11 mouse cellular contexts compared by ENCODE assay signal in genomic region chr12:112237061-112237490, GRCm38 (mm10).
DNase-seq lines count a peak whose midpoint lies in the region; ATAC-seq and TF ChIP-seq lines count a peak whose summit lies in the region.
"Had no signal": no experiment of that assay in that cellular context is flagged by ENCODE, and none has a peak within 500 bp of the region (broad histone marks: within the 10 kb centered on the region; RNA-seq: fewer than 3 reads in every experiment).

No protein-coding gene starts in this region.

- DNase-seq in gastrocnemius, adult 2 months = peak; percentile 30
- DNase-seq in gastrocnemius, postnatal 36 days = no peak
- no peak for DNase-seq in midbrain, embryonic 10.5 days (ENCODE audit: low spot score)
- no peak for DNase-seq in midbrain, embryonic 11.5 days (ENCODE audit: low spot score, missing footprints)
- DNase-seq in gastrocnemius, postnatal 4 days (ENCODE audit: low spot score in 2 of 2) = peak; percentile 48 to 72
- DNase-seq in right cerebral cortex, postnatal 36 days (ENCODE audit: low spot score in 2 of 2) = no peak
- no peak for DNase-seq in left cerebral cortex, postnatal 10 days (ENCODE audit: extremely low spot score in 1 of 2, low spot score in 2 of 2)
- DNase-seq: adrenal gland, postnatal 25 days; cerebellum, adult 18-20 months had no signal

- intact Hi-C loops in gastrocnemius, adult 2 months (cut with DNase I) = no loop called here
- intact Hi-C loops in gastrocnemius, postnatal 36 days (cut with DNase I) = no loop called here
- intact Hi-C loops in left cerebral cortex, postnatal 10 days (cut with DNase I) = no loop called here

- H3K4me1 ChIP-seq in midbrain, embryonic 10.5 days = peaks cover 90% of the 10 kb centered on the region
- H3K4me1 ChIP-seq in midbrain, embryonic 11.5 days (ENCODE audit: control insufficient read depth, insufficient read depth, low read length) = peaks cover 47% of the 10 kb centered on the region
- H3K4me1 ChIP-seq in midbrain, embryonic 15.5 days = peaks cover 55% of the 10 kb centered on the region

- H3K27me3 ChIP-seq in midbrain, embryonic 10.5 days (ENCODE audit: low read depth, poor library complexity, severe bottlenecking) = peaks cover 73% of the 10 kb centered on the region
- no peaks in the 10 kb centered on the region; the same call in 1 of the 2 replicates for H3K27me3 ChIP-seq in midbrain, embryonic 11.5 days (ENCODE audit: control insufficient read depth, insufficient read depth, low read length)
- H3K27me3 ChIP-seq in midbrain, embryonic 15.5 days (replicated peaks) = no peaks in the 10 kb centered on the region
- H3K27me3 ChIP-seq: forebrain, embryonic 13.5 days had no signal

- ATAC-seq in midbrain, embryonic 11.5 days (ENCODE audit: low FRiP score) = no peak
- no peak for ATAC-seq in midbrain, embryonic 15.5 days (replicated peaks)
- ATAC-seq: forebrain, embryonic 13.5 days had no signal

- no peak for TF ChIP-seq CTCF in gastrocnemius, adult 2 months (IDR thresholded peaks at IDR 0.05)

- no peak overlapping the region for H3K4me2 ChIP-seq in midbrain, embryonic 11.5 days
- no peak overlapping the region for H3K4me2 ChIP-seq in midbrain, embryonic 15.5 days
- H3K4me2 ChIP-seq: forebrain, embryonic 13.5 days had no signal

- 65% methylated on average over 13 of the region's 13 CpGs for WGBS in midbrain, embryonic 10.5 days
- 60% methylated on average over 13 of the region's 13 CpGs for whole genome bisulfite sequencing in midbrain, embryonic 11.5 days
- 43% methylated on average over 13 of the region's 13 CpGs for WGBS in midbrain, embryonic 15.5 days

- H3K27ac ChIP-seq in gastrocnemius, adult 2 months = no peak overlapping the region
- peak overlapping the region; percentile 88 for H3K27ac ChIP-seq in midbrain, embryonic 10.5 days (replicated peaks)
- H3K27ac ChIP-seq in midbrain, embryonic 11.5 days (ENCODE audit: low read depth, low read length) = no peak overlapping the region
- H3K27ac ChIP-seq in midbrain, embryonic 15.5 days = 0 out of 2 replicates have a peak overlapping the region, but pooled peaks have one; percentile 53
- H3K27ac ChIP-seq: forebrain, embryonic 13.5 days had no signal

- H3K4me3 ChIP-seq in gastrocnemius, adult 2 months = no peak overlapping the region
- no peak overlapping the region for H3K4me3 ChIP-seq in midbrain, embryonic 10.5 days
- no peak overlapping the region for H3K4me3 ChIP-seq in midbrain, embryonic 11.5 days (ENCODE audit: low read depth, low read length)
- no peak overlapping the region for H3K4me3 ChIP-seq in midbrain, embryonic 15.5 days
- H3K4me3 ChIP-seq: forebrain, embryonic 13.5 days had no signal

- no peak overlapping the region for H3K9ac ChIP-seq in midbrain, embryonic 11.5 days (ENCODE audit: low read length)
- no peak overlapping the region for H3K9ac ChIP-seq in midbrain, embryonic 15.5 days
- H3K9ac ChIP-seq: forebrain, embryonic 13.5 days had no signal

- no peaks in the 10 kb centered on the region for H3K9me3 ChIP-seq in midbrain, embryonic 10.5 days (replicated peaks)
- H3K9me3 ChIP-seq in midbrain, embryonic 11.5 days (ENCODE audit: control insufficient read depth, low read length) = no peaks in the 10 kb centered on the region
- no peaks in the 10 kb centered on the region for H3K9me3 ChIP-seq in midbrain, embryonic 15.5 days
- H3K9me3 ChIP-seq: forebrain, embryonic 13.5 days had no signal

- no peaks in the 10 kb centered on the region for H3K36me3 ChIP-seq in midbrain, embryonic 10.5 days
- no peaks in the 10 kb centered on the region for H3K36me3 ChIP-seq in midbrain, embryonic 11.5 days (ENCODE audit: control insufficient read depth, insufficient read depth, low read length)
- no peaks in the 10 kb centered on the region for H3K36me3 ChIP-seq in midbrain, embryonic 15.5 days (replicated peaks)

Comparison
In these comparisons a context has a peak if more than half of its experiments do, and no peak if none do; other contexts are left out.
1. DNase-seq: peak in gastrocnemius, adult 2 months (single experiment) and gastrocnemius, postnatal 4 days (2 of 2); none in gastrocnemius, postnatal 36 days (0 of 2), midbrain, embryonic 10.5 days (single experiment), midbrain, embryonic 11.5 days (single experiment), right cerebral cortex, postnatal 36 days (0 of 2) and left cerebral cortex, postnatal 10 days (0 of 2).
2. H3K27ac ChIP-seq: peak in midbrain, embryonic 10.5 days (single experiment) and midbrain, embryonic 15.5 days (single experiment); none in gastrocnemius, adult 2 months (single experiment) and midbrain, embryonic 11.5 days (single experiment).